Mouse (Mus musculus) embryo, embryonic 11.5 days (tissue): ENCODE data around the gene Cd19.
"Not testable (repeated sequence)": the region's sequence is repeated elsewhere in the genome, so short reads cannot be mapped to it uniquely, and the experiment has no call there.

ENCODE experiments used
- DNase-seq: peaks from one replicate; pipeline ENCODE4 v3.0.0-alpha.2; 2012; ENCODE audit warnings: low read depth, low spot score

Cd19 gene

GRCm38 (mm10) chr7:126434726-126435125 is 20.0 kb upstream of the Cd19 start:
- no peak for DNase-seq

- DNase-seq: no peak
Observed at GRCm38 (mm10) chr7:126430167-126430566, 15.5 kb upstream of the Cd19 start.

- peak; percentile 14 for DNase-seq
Observed at GRCm38 (mm10) chr7:126429503-126429898, 14.8 kb upstream of the Cd19 start.

GRCm38 (mm10) chr7:126428631-126429502 is 14.2 kb upstream of the Cd19 start, which contains the start of gene Rabep2:
Rabep2 (plus strand) TSS chr7:126428759.
- DNase-seq: peak; percentile 88

GRCm38 (mm10) chr7:126428154-126428553 is 13.5 kb upstream of the Cd19 start:
- no peak for DNase-seq

- no peak for DNase-seq
Observed at GRCm38 (mm10) chr7:126427323-126427860, 12.7 kb upstream of the Cd19 start.

- DNase-seq: no peak
Observed at GRCm38 (mm10) chr7:126424161-126424560, 9.5 kb upstream of the Cd19 start.

- no peak for DNase-seq
Observed at GRCm38 (mm10) chr7:126421756-126422155, 7.1 kb upstream of the Cd19 start.

- DNase-seq: no peak
Observed at GRCm38 (mm10) chr7:126418496-126418895, 3.8 kb upstream of the Cd19 start.

- DNase-seq: no peak
Observed at GRCm38 (mm10) chr7:126417606-126418005, 2.9 kb upstream of the Cd19 start.

GRCm38 (mm10) chr7:126417045-126417444 is 2.4 kb upstream of the Cd19 start:
- no peak for DNase-seq

GRCm38 (mm10) chr7:126416615-126417014 is 1.9 kb upstream of the Cd19 start:
- DNase-seq: no peak

- DNase-seq: no peak
Observed at GRCm38 (mm10) chr7:126411061-126411460, 3.6 kb downstream of the Cd19 start.

GRCm38 (mm10) chr7:126408686-126409085 is 6.0 kb downstream of the Cd19 start:
- no peak for DNase-seq

GRCm38 (mm10) chr7:126402518-126402917 is 12.2 kb downstream of the Cd19 start:
- not testable (repeated sequence) for DNase-seq

- DNase-seq: peak; percentile 72
Observed at GRCm38 (mm10) chr7:126399548-126399947, 15.1 kb downstream of the Cd19 start.

- DNase-seq: no peak
Observed at GRCm38 (mm10) chr7:126397822-126398221, 16.9 kb downstream of the Cd19 start.

- no peak for DNase-seq
Observed at GRCm38 (mm10) chr7:126397221-126397620, 17.5 kb downstream of the Cd19 start.

- DNase-seq: peak; percentile 96
Observed at GRCm38 (mm10) chr7:126396298-126397119, 18.2 kb downstream of the Cd19 start, which contains the start of gene Nfatc2ip. Nfatc2ip (minus strand) TSS chr7:126396737.

GRCm38 (mm10) chr7:126392086-126392884 is 22.4 kb downstream of the Cd19 start:
- not testable (repeated sequence) for DNase-seq

GRCm38 (mm10) chr7:126388185-126388584 is 26.5 kb downstream of the Cd19 start:
- no peak for DNase-seq
